In genomic region chr8:70914704-70915103, GRCm38 (mm10) we compare ENCODE assay signal across 16 mouse cellular contexts. TPM values are rescaled to one million over a fixed set of nuclear protein-coding genes. Genes with fewer than 3 reads are reported as not detected.
"Had no signal": no experiment of that assay in that cellular context is flagged by ENCODE, and none has a peak within 500 bp of the region (broad histone marks: within the 10 kb centered on the region; RNA-seq: fewer than 3 reads in every experiment).

No protein-coding gene starts in this region.

- H3K4me2 ChIP-seq: limb, embryonic 15.5 days; liver, embryonic 12.5 days; lung, embryonic 14.5 days; midbrain, embryonic 11.5 days; stomach, embryonic 15.5 days had no signal

- ATAC-seq: intestine, postnatal 0 days; liver, embryonic 12.5 days; midbrain, embryonic 16.5 days had no signal

- H3K4me1 ChIP-seq: limb, embryonic 15.5 days; stomach, embryonic 15.5 days had no signal

- H3K4me3 ChIP-seq: limb, embryonic 15.5 days; liver, embryonic 12.5 days; megakaryocyte, embryonic 14.5 days; stomach, embryonic 15.5 days had no signal

- H3K27me3 ChIP-seq: limb, embryonic 15.5 days; liver, embryonic 12.5 days; megakaryocyte, embryonic 14.5 days; stomach, embryonic 15.5 days had no signal

- H3K9ac ChIP-seq: limb, embryonic 15.5 days; liver, embryonic 12.5 days; lung, embryonic 14.5 days; stomach, embryonic 15.5 days had no signal

- DNase-seq: kidney, adult 8-10 months; left cerebral cortex, postnatal 4 days; lung, embryonic 14.5 days; lung, postnatal 14 days; retina, postnatal 1 day; thymus, adult 2 months; thymus, postnatal 25 days had no signal

- H3K9me3 ChIP-seq: limb, embryonic 15.5 days; liver, embryonic 12.5 days; megakaryocyte, embryonic 14.5 days; stomach, embryonic 15.5 days had no signal

- H3K27ac ChIP-seq: limb, embryonic 15.5 days; liver, embryonic 12.5 days; macrophage; stomach, embryonic 15.5 days had no signal

RNA-seq across cellular contexts. Expression of gene Slc5a5, which starts 22.1 kb away (rescaled TPM):
- total RNA-seq: neutrophil, adult 5-6 weeks had no signal
- polyA plus RNA-seq: macrophage had no signal

RNA-seq across cellular contexts. Expression of gene Kcnn1, which starts 51.6 kb away (rescaled TPM):
- total RNA-seq: neutrophil, adult 5-6 weeks had no signal
